ENCODE assay signal across 20 mouse cellular contexts in genomic region chr12:30879447-30879846, GRCm38 (mm10). TPM values are rescaled to one million over a fixed set of nuclear protein-coding genes. Genes with fewer than 3 reads are reported as not detected.
DNase-seq lines count a peak whose midpoint lies in the region; ATAC-seq and TF ChIP-seq lines count a peak whose summit lies in the region.
"Had no signal": no experiment of that assay in that cellular context is flagged by ENCODE, and none has a peak within 500 bp of the region (broad histone marks: within the 10 kb centered on the region; RNA-seq: fewer than 3 reads in every experiment).

No protein-coding gene starts in this region.

- H3K4me1 ChIP-seq in intestine, postnatal 0 days (replicated peaks; ENCODE audit: control insufficient read depth, insufficient read depth, low read length): 0 out of 2 replicates have a peak, but pooled peaks cover 2% of the 10 kb centered on the region
- H3K4me1 ChIP-seq in intestine, embryonic 15.5 days (replicated peaks): peaks cover 11% of the 10 kb centered on the region
- H3K4me1 ChIP-seq in ES-Bruce4 (ENCODE audit: control insufficient read depth, insufficient read depth, low read length): no peaks in the 10 kb centered on the region

- no peak for TF ChIP-seq POLR2A in ES-Bruce4 (IDR thresholded peaks at IDR 0.05; ENCODE audit: insufficient read depth, low read length)

- H3K4me2 ChIP-seq in intestine, postnatal 0 days (replicated peaks; ENCODE audit: low read depth): no peak overlapping the region
- H3K4me2 ChIP-seq in intestine, embryonic 15.5 days (replicated peaks): no peak overlapping the region
- H3K4me2 ChIP-seq: heart, embryonic 12.5 days; midbrain, embryonic 12.5 days had no signal

- no peak overlapping the region for H3K9ac ChIP-seq in intestine, postnatal 0 days (ENCODE audit: low read depth, low read length)
- no peak overlapping the region for H3K9ac ChIP-seq in intestine, embryonic 15.5 days
- no peak overlapping the region for H3K9ac ChIP-seq in ES-Bruce4 (ENCODE audit: low read depth, poor library complexity, severe bottlenecking)
- H3K9ac ChIP-seq: heart, embryonic 12.5 days; midbrain, embryonic 12.5 days had no signal

- H3K9me3 ChIP-seq in intestine, postnatal 0 days (ENCODE audit: control insufficient read depth): no peaks in the 10 kb centered on the region
- H3K9me3 ChIP-seq in intestine, embryonic 15.5 days: no peaks in the 10 kb centered on the region
- H3K9me3 ChIP-seq in ES-Bruce4 (replicated peaks; ENCODE audit: control insufficient read depth, insufficient read depth, low read length, poor library complexity, severe bottlenecking): no peaks in the 10 kb centered on the region
- H3K9me3 ChIP-seq: midbrain, embryonic 12.5 days had no signal

- peak; percentile 9 for DNase-seq in adrenal gland, postnatal 14 days
- DNase-seq in adrenal gland, adult 18-20 months (ENCODE audit: low spot score in 2 of 2): no peak
- peak; percentile 27 to 35 for DNase-seq in layer of hippocampus, adult 2 months (ENCODE audit: low spot score in 2 of 2)
- DNase-seq in layer of hippocampus, postnatal 36 days: no peak
- DNase-seq in right cerebral cortex, adult 2 months (ENCODE audit: low spot score in 2 of 2): no peak
- DNase-seq: cerebellum, adult 9-11 months; heart, postnatal 36 days; liver; lung, adult 2 months; retina, postnatal 1 day; thymus, postnatal 4 days had no signal

- H3K36me3 ChIP-seq in intestine, postnatal 0 days (ENCODE audit: control insufficient read depth, insufficient read depth): no peaks in the 10 kb centered on the region
- no peaks in the 10 kb centered on the region for H3K36me3 ChIP-seq in intestine, embryonic 15.5 days
- H3K36me3 ChIP-seq in ES-Bruce4 (ENCODE audit: control insufficient read depth, insufficient read depth, low read length, poor library complexity, severe bottlenecking): no peaks in the 10 kb centered on the region
- H3K36me3 ChIP-seq: heart, embryonic 12.5 days; midbrain, embryonic 12.5 days had no signal

- 68% methylated on average over 6 of the region's 6 CpGs for WGBS in intestine, postnatal 0 days
- 70% methylated on average over 6 of the region's 6 CpGs for WGBS in intestine, embryonic 15.5 days

- peak; percentile 73 for TF ChIP-seq CTCF in intestine, postnatal 0 days (IDR thresholded peaks at IDR 0.05; ENCODE audit: low read depth)
- TF ChIP-seq CTCF in layer of hippocampus, adult 2 months (conservative IDR thresholded peaks at IDR 0.05): peak; percentile 70
- peak; percentile 34 for TF ChIP-seq CTCF in ES-Bruce4 (IDR thresholded peaks at IDR 0.05; ENCODE audit: low read depth, low read length)

- H3K4me3 ChIP-seq in intestine, postnatal 0 days (ENCODE audit: low read depth, low read length): no peak overlapping the region
- H3K4me3 ChIP-seq in intestine, embryonic 15.5 days (replicated peaks): no peak overlapping the region
- no peak overlapping the region for H3K4me3 ChIP-seq in layer of hippocampus, adult 2 months
- no peak overlapping the region for H3K4me3 ChIP-seq in ES-Bruce4 (ENCODE audit: low read depth, low read length)
- H3K4me3 ChIP-seq: erythroblast, embryonic 14.5 days; heart, embryonic 12.5 days; midbrain, embryonic 12.5 days had no signal

- H3K27ac ChIP-seq in intestine, postnatal 0 days (ENCODE audit: low read depth, low read length): no peak overlapping the region
- H3K27ac ChIP-seq in intestine, embryonic 15.5 days: no peak overlapping the region
- H3K27ac ChIP-seq in layer of hippocampus, adult 2 months: no peak overlapping the region
- no peak overlapping the region for H3K27ac ChIP-seq in ES-Bruce4 (ENCODE audit: insufficient read depth, low read length)
- H3K27ac ChIP-seq: macrophage; midbrain, embryonic 12.5 days had no signal

- no peak for ATAC-seq in intestine, postnatal 0 days
- no peak for ATAC-seq in intestine, embryonic 15.5 days
- ATAC-seq: forebrain, embryonic 14.5 days had no signal

- H3K27me3 ChIP-seq in intestine, postnatal 0 days (replicated peaks; ENCODE audit: control insufficient read depth, insufficient read depth, low read length): peaks cover 27% of the 10 kb centered on the region
- H3K27me3 ChIP-seq in intestine, embryonic 15.5 days (replicated peaks): peaks cover 17% of the 10 kb centered on the region
- peaks cover 7% of the 10 kb centered on the region for H3K27me3 ChIP-seq in ES-Bruce4 (ENCODE audit: control insufficient read depth, insufficient read depth, low read length, poor library complexity, severe bottlenecking)

- no peak for TF ChIP-seq EP300 in ES-Bruce4 (IDR thresholded peaks at IDR 0.05; ENCODE audit: insufficient read depth, low read depth, low read length)

RNA-seq across cellular contexts. Expression of gene Alkal2, which starts 4.7 kb away (rescaled TPM):
- 1.0 and 1.4 TPM in 2 replicates for total RNA-seq in adrenal gland, postnatal 14 days (2021)
- under 1 TPM; 0.53 to 0.77 TPM for total RNA-seq in adrenal gland, adult 18-20 months (2021)
- polyA plus RNA-seq in intestine, postnatal 0 days (2015; fragmentation: Nextera tagmentation; extraction: Ambion mirVana): 0.47 and 1.5 TPM in 2 replicates
- polyA plus RNA-seq in intestine, embryonic 15.5 days (2015; fragmentation: Nextera tagmentation; extraction: Ambion mirVana): 0.87 and 1.2 TPM in 2 replicates
- 1 to 10 TPM; 3.2 to 4.6 TPM for total RNA-seq in layer of hippocampus, adult 2 months (2021)
- 1 to 10 TPM; 4.3 to 5.3 TPM for total RNA-seq in layer of hippocampus, postnatal 36 days (2021)
- not detected in 2 replicates for polyA plus RNA-seq in ES-Bruce4 (2011; ENCODE audit: insufficient read depth, insufficient read length, low read depth, missing spikeins)
- total RNA-seq: neutrophil, adult 5-6 weeks had no signal
- polyA plus RNA-seq: erythroblast, embryonic 14.5 days; forebrain, embryonic 14.5 days; heart, embryonic 12.5 days; macrophage had no signal

RNA-seq across cellular contexts. Expression of gene Acp1, which starts 31.9 kb away (rescaled TPM):
- 56.6 and 65.3 TPM in 2 replicates for total RNA-seq in adrenal gland, postnatal 14 days (2021)
- total RNA-seq in adrenal gland, adult 18-20 months (2021): 10 to 100 TPM; 48.9 to 54.4 TPM
- 94.1 and 108 TPM in 2 replicates for polyA plus RNA-seq in intestine, postnatal 0 days (2015; fragmentation: Nextera tagmentation; extraction: Ambion mirVana)
- polyA plus RNA-seq in intestine, embryonic 15.5 days (2015; fragmentation: Nextera tagmentation; extraction: Ambion mirVana): 178 and 179 TPM in 2 replicates
- 10 to 100 TPM; 57.7 to 63.0 TPM for total RNA-seq in layer of hippocampus, adult 2 months (2021)
- total RNA-seq in layer of hippocampus, postnatal 36 days (2021): 10 to 100 TPM; 58.5 to 63.9 TPM
- polyA plus RNA-seq in ES-Bruce4 (2011; ENCODE audit: insufficient read depth, insufficient read length, low read depth, missing spikeins): 105 and 121 TPM in 2 replicates

RNA-seq across cellular contexts. Expression of gene Sh3yl1, which starts 32.0 kb away (rescaled TPM):
- total RNA-seq in adrenal gland, postnatal 14 days (2021): 3.6 and 4.7 TPM in 2 replicates
- 1 to 10 TPM; 1.7 to 3.5 TPM for total RNA-seq in adrenal gland, adult 18-20 months (2021)
- 33.3 and 34.2 TPM in 2 replicates for polyA plus RNA-seq in intestine, postnatal 0 days (2015; fragmentation: Nextera tagmentation; extraction: Ambion mirVana)
- polyA plus RNA-seq in intestine, embryonic 15.5 days (2015; fragmentation: Nextera tagmentation; extraction: Ambion mirVana): 22.9 and 25.3 TPM in 2 replicates
- 10 to 100 TPM; 11.0 TPM for total RNA-seq in layer of hippocampus, adult 2 months (2021)
- total RNA-seq in layer of hippocampus, postnatal 36 days (2021): 10 to 100 TPM; 12.6 to 13.0 TPM
- 11.3 and 13.2 TPM in 2 replicates for polyA plus RNA-seq in ES-Bruce4 (2011; ENCODE audit: insufficient read depth, insufficient read length, low read depth, missing spikeins)

Comparison
In these comparisons a context has a peak if more than half of its experiments do, and no peak if none do; other contexts are left out.
1. DNase-seq: peak in adrenal gland, postnatal 14 days (single experiment) and layer of hippocampus, adult 2 months (2 of 2); none in adrenal gland, adult 18-20 months (0 of 2), layer of hippocampus, postnatal 36 days (0 of 2) and right cerebral cortex, adult 2 months (0 of 2).
2. Peak in every context shown above with its lines, with median percentiles within 50 percentile points of each other: CTCF ChIP-seq.